Mouse (Mus musculus) heart, adult 18-20 months (tissue): ENCODE data around the gene Scarf1. TPM values are rescaled to one million over a fixed set of nuclear protein-coding genes. Genes with fewer than 3 reads are reported as not detected.

ENCODE experiments used
- DNase-seq, 2 experiments: peaks; one replicate each; pipeline ENCODE4 v3.0.0; 2021 to 2022; ENCODE audit warnings: mixed read lengths in 1 of 2
- microRNA-seq, 2 experiments: library from miRNA; unstranded; fragments of <30 nt; microRNA quantifications; one replicate each; pipeline ENCODE4 v1.2.0; 2022
- total RNA-seq, 2 experiments: library from RNA; stranded (reverse); gene quantifications; 2 replicates each; pipeline ENCODE4 v1.2.3; 2021

The Scarf1 gene
- total RNA-seq, 2 experiments from 2014 or later = 6.6 to 6.8 TPM

DNA sequence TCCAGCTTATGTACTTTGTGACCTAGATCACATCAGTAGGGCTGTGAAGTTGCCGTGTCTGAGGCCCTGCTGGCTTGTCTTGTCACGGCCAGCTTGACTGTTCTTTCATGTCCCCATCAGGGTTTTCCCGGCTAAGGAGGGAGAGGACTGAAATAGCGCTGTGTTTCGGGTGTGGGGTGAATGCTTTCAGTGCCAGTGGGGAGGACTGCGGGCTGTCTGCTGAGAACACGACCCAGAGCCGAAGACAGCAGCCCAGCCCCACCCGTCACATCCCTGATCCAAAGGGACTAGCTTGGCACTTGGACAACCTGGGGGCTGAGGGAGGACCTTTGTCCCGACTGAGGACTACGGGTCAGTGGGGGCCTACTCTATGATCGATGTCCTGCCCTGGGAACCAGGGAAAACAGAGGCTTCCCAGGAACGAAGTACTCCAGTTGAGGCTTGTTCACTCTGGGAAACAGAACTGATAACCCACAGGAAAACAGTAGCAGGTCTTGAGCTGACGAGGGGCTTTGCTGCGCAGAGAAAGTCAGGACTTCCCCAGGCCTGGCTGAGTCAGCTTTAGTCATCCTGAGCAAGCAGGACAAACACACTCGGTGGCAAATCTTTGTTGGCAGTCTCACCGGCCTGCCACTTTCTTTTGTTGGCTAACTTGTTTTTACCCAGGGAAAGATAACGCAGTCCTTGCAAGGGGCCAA, 50.7 kb downstream of the Scarf1 start:
- DNase-seq = peak; percentile 76 to 79

DNA sequence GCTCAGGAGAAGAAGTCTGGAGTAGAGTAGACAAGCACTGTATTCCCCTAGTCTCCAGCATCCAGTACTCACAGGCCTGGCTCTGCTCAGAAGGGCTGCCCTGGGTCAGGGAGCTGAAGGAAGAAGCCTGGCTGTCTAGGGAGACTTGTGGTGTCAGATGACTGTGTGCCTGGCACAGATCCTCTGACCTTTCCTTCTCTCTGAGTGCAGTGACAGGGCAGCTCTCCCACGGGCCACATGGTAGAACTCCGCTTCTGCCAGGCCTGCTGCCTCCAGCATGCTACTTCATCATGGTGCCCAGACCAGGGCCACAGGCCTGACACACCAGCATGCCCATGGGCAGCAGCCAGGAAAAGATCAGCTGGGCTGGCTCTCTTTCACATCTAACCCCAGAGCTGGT, 52.5 kb downstream of the Scarf1 start:
- DNase-seq = peak; percentile 84 to 90

DNA sequence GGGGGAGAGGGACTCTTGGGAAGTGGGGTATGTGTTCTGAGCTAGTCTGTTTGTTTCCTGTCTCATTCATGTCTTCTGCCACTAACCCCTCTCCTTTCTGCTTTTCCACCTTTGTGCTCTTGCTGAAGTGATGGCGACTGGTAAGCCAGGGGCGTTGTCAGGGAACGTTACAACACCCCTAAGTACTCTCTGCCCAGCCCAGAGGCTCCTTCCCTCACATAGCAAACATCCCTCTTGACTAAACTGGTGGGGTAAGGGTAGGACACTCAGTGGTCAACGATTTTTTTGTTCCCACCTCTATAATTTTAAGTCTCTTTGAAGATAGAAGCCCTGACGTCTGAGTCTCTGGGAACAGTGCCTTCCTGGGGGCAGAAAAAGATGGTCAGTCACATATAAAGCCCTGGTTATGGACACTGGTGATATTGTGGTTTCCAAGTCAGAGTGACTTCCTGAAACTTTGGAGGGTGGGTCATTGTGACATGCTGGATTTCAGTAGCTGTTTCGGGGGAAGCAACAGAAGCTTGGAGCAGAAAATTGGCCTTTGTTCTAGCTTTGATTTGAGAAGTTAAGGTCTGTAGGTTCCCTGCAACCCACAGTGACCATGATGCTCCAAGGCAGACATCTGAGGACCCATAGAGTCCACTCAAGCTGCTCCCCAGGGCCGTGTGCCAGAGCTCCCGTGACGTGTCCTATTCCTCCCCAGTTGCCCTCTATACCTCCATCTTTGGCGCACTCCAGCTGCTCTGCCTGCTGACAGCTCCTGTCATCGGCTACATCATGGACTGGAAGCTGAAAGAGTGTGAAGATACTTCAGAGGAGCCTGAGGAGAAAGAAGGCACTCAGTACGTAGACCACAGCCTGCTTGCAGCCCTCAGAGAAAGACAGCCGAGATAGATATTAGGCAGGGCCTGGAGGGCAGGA, 53.2 kb downstream of the Scarf1 start:
- DNase-seq = peak; percentile 48 to 57

DNA sequence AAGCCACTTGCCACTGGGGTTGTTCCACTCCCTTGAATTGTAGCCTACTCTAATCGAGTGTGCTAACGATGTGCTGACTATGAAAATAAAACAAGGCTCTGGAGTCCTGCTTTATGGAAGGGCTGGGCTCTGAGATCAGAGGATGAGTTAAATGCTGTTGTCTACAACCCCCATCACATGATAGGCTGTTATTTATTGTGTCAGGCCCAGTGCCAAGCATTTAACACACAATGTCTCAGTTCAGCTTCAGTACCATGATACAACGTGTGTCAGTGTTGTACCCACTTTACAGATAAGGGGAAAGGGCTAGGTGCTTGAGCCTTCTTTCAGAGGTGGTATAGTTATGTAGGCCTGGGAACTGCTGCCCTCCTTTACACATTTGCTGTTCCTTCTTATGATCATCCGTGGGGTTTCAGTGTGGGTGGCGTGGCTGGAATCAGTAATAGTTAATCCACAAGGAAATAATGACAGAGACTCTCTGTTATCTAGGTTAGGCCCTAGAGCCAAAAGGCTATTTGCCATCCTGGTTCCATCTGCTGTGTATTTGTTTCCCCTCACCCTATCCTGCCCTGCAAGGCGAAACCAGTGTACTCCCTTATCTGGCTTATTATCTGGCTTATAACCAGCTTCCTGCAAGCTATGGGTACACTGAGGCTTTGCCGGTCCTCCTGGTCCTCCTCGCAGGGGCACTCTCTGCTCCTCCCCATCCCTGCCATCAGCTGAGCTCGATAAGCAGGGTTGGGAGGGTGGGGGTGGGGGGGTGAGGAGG, 54.2 kb downstream of the Scarf1 start:
- no peak for DNase-seq

- no peak for DNase-seq
These were observed 54.8 kb downstream of the Scarf1 start for GRCm38 (mm10) chr11:75568115-75568511.

GRCm38 (mm10) chr11:75568962-75569361, 55.6 kb downstream of the Scarf1 start:
- no peak for DNase-seq

DNA sequence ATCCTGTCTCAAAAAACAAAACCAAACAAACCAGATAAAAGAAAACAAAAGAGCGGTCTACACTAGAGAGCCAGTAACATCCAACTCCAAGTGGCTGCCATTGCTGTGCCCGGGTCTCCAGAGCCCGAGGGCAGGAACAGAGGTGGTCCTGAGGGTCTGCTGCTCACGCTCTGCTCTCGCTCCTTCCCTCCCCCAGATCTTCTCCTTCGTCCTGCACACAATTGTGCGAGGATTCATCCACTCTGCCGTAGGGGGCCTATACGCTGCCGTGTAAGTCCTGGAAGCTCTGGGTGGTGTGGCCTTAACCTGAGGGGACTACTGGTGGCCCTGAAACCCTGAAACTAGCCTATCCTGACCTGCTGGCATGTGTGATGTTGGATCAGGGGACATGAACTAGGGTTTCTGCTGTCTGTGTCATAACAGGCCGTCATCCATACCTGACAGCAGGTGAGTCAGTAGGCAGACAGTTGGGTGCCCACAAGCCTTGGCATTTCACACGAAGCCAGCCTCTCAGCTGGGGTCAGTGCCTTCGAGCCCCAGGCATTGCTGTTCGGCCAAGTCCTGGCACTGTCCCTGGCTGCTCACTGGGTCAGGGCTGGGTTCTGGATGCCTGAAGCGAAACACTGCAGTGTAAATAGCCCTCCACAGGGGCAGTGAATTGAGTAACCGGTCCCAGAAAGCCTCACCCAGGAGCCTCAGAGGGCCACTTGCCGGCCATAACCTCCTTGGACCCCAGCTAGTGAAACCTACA, 57.2 kb downstream of the Scarf1 start:
- DNase-seq = no peak

DNA sequence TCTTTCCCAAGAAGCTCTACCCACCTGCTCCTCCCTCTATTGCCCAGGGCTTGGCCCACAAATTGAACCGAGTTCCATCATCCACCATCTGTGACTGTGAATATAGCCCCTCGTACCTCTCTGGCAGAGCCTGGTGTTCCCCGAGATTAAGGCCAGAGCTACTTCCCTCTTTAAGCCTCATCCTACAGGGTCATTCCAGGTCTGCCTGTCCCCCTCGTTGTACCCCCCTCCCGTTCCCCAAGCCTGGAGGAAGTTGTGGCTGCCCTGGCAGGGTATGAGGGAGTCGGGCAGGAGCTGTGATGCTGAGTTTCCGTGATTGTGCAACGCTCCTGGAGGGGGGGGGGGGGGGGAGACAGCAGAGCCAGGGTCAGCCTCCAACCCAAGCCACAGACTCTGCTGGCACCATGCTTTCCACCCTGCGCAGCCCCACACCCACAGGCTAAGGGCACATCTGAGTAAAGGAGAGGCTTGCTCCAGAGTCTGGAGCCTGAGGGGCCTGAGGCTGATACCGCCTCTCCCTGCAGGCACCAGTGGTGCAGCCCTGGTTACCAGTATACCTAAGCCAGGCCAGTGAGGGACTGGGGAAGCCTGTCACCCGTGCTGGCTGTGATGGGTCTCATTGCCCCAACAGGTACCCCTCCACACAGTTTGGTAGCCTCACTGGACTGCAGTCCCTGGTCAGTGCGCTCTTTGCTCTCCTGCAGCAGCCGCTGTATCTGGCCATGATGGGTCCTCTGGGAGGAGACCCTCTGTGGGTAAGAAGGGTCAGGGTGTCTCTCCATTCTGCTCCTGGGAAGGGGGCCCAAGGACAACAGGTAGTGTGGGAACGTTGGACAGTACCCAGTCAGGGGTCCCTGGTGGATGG, 58.0 kb downstream of the Scarf1 start:
- DNase-seq = peak; percentile 54 to 81

GRCm38 (mm10) chr11:75572301-75572791, 59.0 kb downstream of the Scarf1 start:
- no peak for DNase-seq

GRCm38 (mm10) chr11:75572854-75573650, 59.7 kb downstream of the Scarf1 start:
- DNase-seq = peak; percentile 93 to 97

DNA sequence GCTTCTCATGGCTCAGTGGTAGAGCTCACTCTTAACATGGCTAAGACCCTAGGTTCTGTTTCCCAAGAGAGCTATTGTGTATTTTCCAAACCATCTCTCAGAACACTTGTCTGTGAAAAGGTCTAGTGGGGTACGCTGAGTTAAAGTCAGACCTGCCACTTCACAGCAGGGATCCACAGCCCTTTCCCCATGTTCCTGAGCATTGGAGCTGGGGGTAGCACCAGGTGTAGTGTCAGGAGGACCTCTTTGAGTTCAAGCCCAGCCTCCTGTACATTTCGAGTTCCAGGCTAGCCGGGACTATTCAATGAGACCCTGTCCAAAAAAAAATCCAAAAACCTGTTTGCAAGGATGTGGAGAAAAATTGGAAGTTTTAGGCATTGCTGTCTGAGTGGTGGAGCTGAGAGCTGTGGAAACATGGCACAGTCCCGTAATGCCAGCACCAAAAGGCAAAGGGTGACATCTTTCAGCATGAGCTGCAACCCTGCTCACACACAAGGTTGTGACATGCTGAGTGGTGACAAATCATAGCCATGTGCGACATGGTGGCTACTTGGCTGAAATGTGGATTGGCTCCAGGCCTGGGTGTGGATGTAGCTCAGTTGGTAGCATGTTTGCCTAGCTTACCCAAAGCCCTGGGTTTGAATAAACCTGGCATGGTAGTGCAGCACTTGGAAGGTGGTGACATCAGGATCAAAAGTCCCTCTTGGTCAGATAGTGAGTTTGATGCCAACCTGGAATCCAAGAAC, 61.2 kb downstream of the Scarf1 start:
- DNase-seq = no peak

DNA sequence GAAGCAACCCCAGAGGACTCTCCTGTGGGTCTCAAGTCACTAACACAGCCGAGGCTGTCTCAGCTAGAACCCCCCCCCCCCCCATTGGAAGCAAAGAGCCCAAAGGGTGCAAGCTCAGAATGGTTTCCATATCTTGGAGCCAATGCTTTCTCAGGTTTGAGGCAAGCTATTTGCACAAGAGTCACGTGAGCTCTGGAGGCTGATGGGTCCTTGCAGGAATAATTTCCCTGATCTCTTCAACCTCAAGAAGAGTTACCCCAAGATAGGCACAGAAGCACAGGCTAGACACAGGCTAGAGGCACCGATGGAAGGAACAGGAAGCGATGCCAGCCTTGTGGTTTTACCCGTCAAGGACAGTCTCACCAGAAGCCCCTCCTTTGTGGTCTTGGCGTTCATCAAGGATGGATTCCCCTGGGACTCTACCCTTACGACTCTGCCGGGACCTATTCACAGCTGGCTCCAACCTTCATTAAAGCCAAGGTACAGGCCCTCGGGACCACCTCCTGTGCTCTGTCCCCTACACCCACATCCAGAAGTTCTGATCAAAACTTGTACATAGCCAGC, 62.3 kb downstream of the Scarf1 start:
- DNase-seq = no peak

Small RNA genes lying within 50 kb of the gene (microRNA-seq; reads per million reads assigned to microRNA genes)
- gene Mir22 (20,256 to 49,680 reads per million in 2 experiments), gene Mir3971 (0 to 0.76 reads per million in 2 experiments)

Other genes with a start within 250 kb of the Scarf1 start
- 10 to 100 TPM; 54.4 to 59.6 TPM for gene Rpa1, start 165.2 kb upstream of the Scarf1 start, total RNA-seq
- 1 to 10 TPM; 5.9 to 7.2 TPM for gene Smyd4, start 165.1 kb upstream of the Scarf1 start, total RNA-seq
- 10 to 100 TPM; 16.0 to 21.0 TPM for gene Serpinf1, start 90.8 kb upstream of the Scarf1 start, total RNA-seq
- gene Serpinf2, start 73.9 kb upstream of the Scarf1 start, total RNA-seq = not detected
- 1 to 10 TPM; 7.6 to 8.3 TPM for gene Wdr81, start 58.8 kb upstream of the Scarf1 start, total RNA-seq
- gene Tlcd2, start 51.8 kb upstream of the Scarf1 start, total RNA-seq = 1 to 10 TPM; 2.4 to 4.9 TPM
- gene Prpf8, start 26.7 kb upstream of the Scarf1 start, total RNA-seq = 10 to 100 TPM; 86.5 to 92.7 TPM
- gene Rilp, start 3.4 kb upstream of the Scarf1 start, total RNA-seq = 10 to 100 TPM; 46.5 to 48.2 TPM
- 10 to 100 TPM; 16.2 to 17.3 TPM for gene Slc43a2, start 18.2 kb downstream of the Scarf1 start, total RNA-seq
- 100 to 1,000 TPM in 1 of 2 experiments, 10 to 100 TPM in 1; 98.2 to 107 TPM for gene Pitpna, start 74.6 kb downstream of the Scarf1 start, total RNA-seq
- gene Inpp5k, start 117.4 kb downstream of the Scarf1 start, total RNA-seq = 10 to 100 TPM; 24.1 to 28.3 TPM
- gene Myo1c, start 137.0 kb downstream of the Scarf1 start, total RNA-seq = 10 to 100 TPM; 87.2 to 96.1 TPM
- gene Crk, start 165.7 kb downstream of the Scarf1 start, total RNA-seq = 10 to 100 TPM; 83.6 to 87.8 TPM
- 100 to 1,000 TPM; 547 to 552 TPM for gene Ywhae, start 219.3 kb downstream of the Scarf1 start, total RNA-seq